Mouse (Mus musculus): ENCODE results near the gene Spns3. TPM values are rescaled to one million over a fixed set of nuclear protein-coding genes. Genes with fewer than 3 reads are reported as not detected.

Gene Spns3
- polyA plus RNA-seq, 1 experiment from 2014 or later: not detected

- H3K27ac ChIP-seq: peak overlapping the region; percentile 70; the same call in 1 of the 2 replicates
- H3K27me3 ChIP-seq: no peaks in the 10 kb centered on the region
- peaks cover 31% of the 10 kb centered on the region for H3K4me1 ChIP-seq
- no peak overlapping the region for H3K4me3 ChIP-seq
- ATAC-seq (ENCODE audit: insufficient number of reproducible peaks, insufficient read depth, low FRiP score, low TSS enrichment): no peak
- H3K9me3 ChIP-seq: no peaks in the 10 kb centered on the region
- no peaks in the 10 kb centered on the region for H3K36me3 ChIP-seq
- no peak overlapping the region for H3K4me2 ChIP-seq (replicated peaks)
- WGBS: 58% methylated on average over 11 of the region's 11 CpGs
- no peak overlapping the region for H3K9ac ChIP-seq
Measured at GRCm38 (mm10) chr11:72465978-72466693, 84.2 kb downstream of the Spns3 start.

GRCm38 (mm10) chr11:72464821-72465220 lies 85.5 kb downstream of the Spns3 start:
- Histone ChIP-seq H3K36me3 (no peaks in the 10 kb centered on the region), H3K9me3 (no peaks in the 10 kb centered on the region), H3K4me1 (peaks cover 31% of the 10 kb centered on the region), H3K4me2 (replicated peaks) (no peak overlapping the region), H3K27ac (no peak overlapping the region), H3K4me3 (no peak overlapping the region), H3K27me3 (no peaks in the 10 kb centered on the region), H3K9ac (no peak overlapping the region)
- no peak for ATAC-seq (ENCODE audit: insufficient number of reproducible peaks, insufficient read depth, low FRiP score, low TSS enrichment)
- WGBS: 64% methylated on average over 3 of the region's 3 CpGs

GRCm38 (mm10) chr11:72461500-72461981 lies 88.8 kb downstream of the Spns3 start:
- Histone ChIP-seq H3K4me3 (no peak overlapping the region), H3K27me3 (no peaks in the 10 kb centered on the region), H3K4me2 (replicated peaks) (no peak overlapping the region), H3K4me1 (peaks cover 6% of the 10 kb centered on the region), H3K27ac (no peak overlapping the region), H3K9ac (no peak overlapping the region), H3K36me3 (no peaks in the 10 kb centered on the region), H3K9me3 (no peaks in the 10 kb centered on the region)
- no peak for ATAC-seq (ENCODE audit: insufficient number of reproducible peaks, insufficient read depth, low FRiP score, low TSS enrichment)
- 41% methylated on average over 5 of the region's 5 CpGs for WGBS

GRCm38 (mm10) chr11:72458502-72458901 lies 91.8 kb downstream of the Spns3 start:
- Histone ChIP-seq H3K27ac (no peak overlapping the region), H3K4me2 (replicated peaks) (no peak overlapping the region), H3K9ac (no peak overlapping the region), H3K36me3 (no peaks in the 10 kb centered on the region), H3K9me3 (no peaks in the 10 kb centered on the region), H3K4me3 (no peak overlapping the region), H3K27me3 (no peaks in the 10 kb centered on the region), H3K4me1 (no peaks in the 10 kb centered on the region; the same call in 1 of the 2 replicates)
- 84% methylated on average over 3 of the region's 3 CpGs for WGBS
- ATAC-seq (ENCODE audit: insufficient number of reproducible peaks, insufficient read depth, low FRiP score, low TSS enrichment): peak; percentile 36; the same call in 1 of the 2 replicates

GRCm38 (mm10) chr11:72457995-72458496 lies 92.3 kb downstream of the Spns3 start:
- H3K4me1 ChIP-seq: no peaks in the 10 kb centered on the region; the same call in 1 of the 2 replicates
- no peak overlapping the region for H3K9ac ChIP-seq
- no peaks in the 10 kb centered on the region for H3K27me3 ChIP-seq
- ATAC-seq (ENCODE audit: insufficient number of reproducible peaks, insufficient read depth, low FRiP score, low TSS enrichment): peak; percentile 42; the same call in 1 of the 2 replicates
- no peaks in the 10 kb centered on the region for H3K36me3 ChIP-seq
- H3K4me2 ChIP-seq (replicated peaks): no peak overlapping the region
- 45% methylated on average over 12 of the region's 12 CpGs for WGBS
- H3K9me3 ChIP-seq: no peaks in the 10 kb centered on the region
- H3K27ac ChIP-seq: no peak overlapping the region
- H3K4me3 ChIP-seq: no peak overlapping the region

- no peak overlapping the region for H3K27ac ChIP-seq
- no peaks in the 10 kb centered on the region for H3K9me3 ChIP-seq
- H3K9ac ChIP-seq: no peak overlapping the region
- WGBS: 33% methylated on average over 5 of the region's 5 CpGs
- ATAC-seq (ENCODE audit: insufficient number of reproducible peaks, insufficient read depth, low FRiP score, low TSS enrichment): no peak
- no peaks in the 10 kb centered on the region for H3K27me3 ChIP-seq
- H3K4me2 ChIP-seq (replicated peaks): no peak overlapping the region
- no peaks in the 10 kb centered on the region; the same call in 1 of the 2 replicates for H3K4me1 ChIP-seq
- no peak overlapping the region for H3K4me3 ChIP-seq
- peaks cover 21% of the 10 kb centered on the region for H3K36me3 ChIP-seq
Measured at GRCm38 (mm10) chr11:72455694-72456093, 94.6 kb downstream of the Spns3 start.

GRCm38 (mm10) chr11:72453105-72453953 lies 97.0 kb downstream of the Spns3 start:
- Histone ChIP-seq H3K4me3 (no peak overlapping the region), H3K9me3 (no peaks in the 10 kb centered on the region), H3K4me2 (replicated peaks) (no peak overlapping the region), H3K4me1 (no peaks in the 10 kb centered on the region; the same call in 1 of the 2 replicates), H3K27me3 (no peaks in the 10 kb centered on the region), H3K36me3 (peaks cover 44% of the 10 kb centered on the region), H3K9ac (no peak overlapping the region), H3K27ac (no peak overlapping the region)
- no peak for ATAC-seq (ENCODE audit: insufficient number of reproducible peaks, insufficient read depth, low FRiP score, low TSS enrichment)
- 62% methylated on average over 15 of the region's 15 CpGs for WGBS

GRCm38 (mm10) chr11:72452140-72452665 lies 98.1 kb downstream of the Spns3 start:
- no peaks in the 10 kb centered on the region for H3K9me3 ChIP-seq
- no peak overlapping the region for H3K9ac ChIP-seq
- no peak overlapping the region for H3K4me3 ChIP-seq
- no peak overlapping the region for H3K4me2 ChIP-seq (replicated peaks)
- no peak for ATAC-seq (ENCODE audit: insufficient number of reproducible peaks, insufficient read depth, low FRiP score, low TSS enrichment)
- H3K4me1 ChIP-seq: no peaks in the 10 kb centered on the region; the same call in 1 of the 2 replicates
- whole genome bisulfite sequencing: 88% methylated on average over 3 of the region's 3 CpGs
- no peak overlapping the region for H3K27ac ChIP-seq
- H3K36me3 ChIP-seq: peaks cover 55% of the 10 kb centered on the region
- no peaks in the 10 kb centered on the region for H3K27me3 ChIP-seq

GRCm38 (mm10) chr11:72447475-72447874 lies 102.8 kb downstream of the Spns3 start:
- WGBS: 82% methylated on average over 8 of the region's 8 CpGs
- peaks cover 100% of the 10 kb centered on the region for H3K36me3 ChIP-seq
- H3K27me3 ChIP-seq: no peaks in the 10 kb centered on the region

GRCm38 (mm10) chr11:72446311-72447105 lies 103.8 kb downstream of the Spns3 start:
- no peaks in the 10 kb centered on the region for H3K9me3 ChIP-seq
- 87% methylated on average over 6 of the region's 6 CpGs for WGBS
- H3K27me3 ChIP-seq: no peaks in the 10 kb centered on the region
- peaks cover 7% of the 10 kb centered on the region; the same call in 1 of the 2 replicates for H3K4me1 ChIP-seq
- ATAC-seq (ENCODE audit: insufficient number of reproducible peaks, insufficient read depth, low FRiP score, low TSS enrichment): no peak
- H3K36me3 ChIP-seq: peaks cover 93% of the 10 kb centered on the region
- H3K4me3 ChIP-seq: no peak overlapping the region
- no peak overlapping the region for H3K4me2 ChIP-seq (replicated peaks)
- H3K9ac ChIP-seq: no peak overlapping the region
- no peak overlapping the region for H3K27ac ChIP-seq

More at GRCm38 (mm10) chr11:72447475-72447874, 102.8 kb downstream of the Spns3 start:
- no peak overlapping the region for H3K9ac ChIP-seq
- ATAC-seq (ENCODE audit: insufficient number of reproducible peaks, insufficient read depth, low FRiP score, low TSS enrichment): no peak
- no peaks in the 10 kb centered on the region for H3K9me3 ChIP-seq
- no peak overlapping the region for H3K4me3 ChIP-seq
- no peak overlapping the region for H3K27ac ChIP-seq
- no peak overlapping the region for H3K4me2 ChIP-seq (replicated peaks)
- H3K4me1 ChIP-seq: peaks cover under 1% of the 10 kb centered on the region; the same call in 1 of the 2 replicates

Measured in embryonic facial prominence, embryonic 12.5 days (tissue).